Mouse (Mus musculus) stomach, embryonic 16.5 days (tissue): ENCODE measurements at regions not wholly inside any gene's neighbourhood (a gene's known extent, or its start where the extent isn't known, plus 50 kb on each side); places are given as distances from the start of the nearest gene placed in this dataset.

Experiments
- ATAC-seq: fragments of 200-750 bp; cut with Nextera tagmentation; 2 replicates; pipeline ENCODE4 v1.8.0; 2017; ENCODE audit warnings: moderate number of reproducible peaks, moderate TSS enrichment; ENCODE audit not compliant: insufficient read depth, low FRiP score
- H3K27ac ChIP-seq: fragments of 300-500 bp; sonication (generic); 2 replicates; pipeline ENCODE4 v1.5.1; 2014; ENCODE audit warnings: low read length
- H3K27me3 ChIP-seq: fragments of 300-500 bp; sonication (generic); 2 replicates; pipeline ENCODE4 v1.6.1; 2014; ENCODE audit warnings: low read length, control low read depth, mixed read lengths; ENCODE audit not compliant: control insufficient read depth, insufficient read depth
- H3K36me3 ChIP-seq: fragments of 300-500 bp; sonication (generic); 2 replicates; pipeline ENCODE4 v1.6.1; 2014; ENCODE audit warnings: low read length; ENCODE audit not compliant: control insufficient read depth, insufficient read depth
- H3K4me1 ChIP-seq: fragments of 300-500 bp; sonication (generic); 2 replicates; pipeline ENCODE4 v1.6.1; 2014; ENCODE audit warnings: low read length, control low read depth, mixed read lengths; ENCODE audit not compliant: control insufficient read depth, insufficient read depth
- H3K4me2 ChIP-seq: fragments of 300-500 bp; sonication (generic); 2 replicates; pipeline ENCODE4 v1.6.1; 2014; ENCODE audit warnings: low read depth, low read length, mixed read lengths
- H3K4me3 ChIP-seq: fragments of 300-500 bp; sonication (generic); replicated peaks from 2 replicates; pipeline ENCODE4 v1.5.1; 2014; ENCODE audit warnings: mild to moderate bottlenecking, low read length
- H3K9ac ChIP-seq: fragments of 300-500 bp; sonication (generic); 2 replicates; pipeline ENCODE4 v1.6.1; 2014; ENCODE audit warnings: low read length
- H3K9me3 ChIP-seq: fragments of 300-500 bp; sonication (generic); replicated peaks from 2 replicates; pipeline ENCODE4 v1.6.1; 2016; ENCODE audit warnings: low read length, control low read depth; ENCODE audit not compliant: control insufficient read depth
- WGBS: fragments of 180-500 bp; shearing (Covaris S2); extraction: QIAGEN DNeasy Blood & Tissue Kit; methylation state at CpG from one replicate; pipeline ENCODE4 v1.1.7; 2014; 5-methylcytosine and 5-hydroxymethylcytosine counted together

GRCm38 (mm10) chr2:45171520-45172173 is 54.5 kb upstream of the Zeb2 start:
- Histone ChIP-seq H3K4me2 (no peak overlapping the region), H3K36me3 (no peaks in the 10 kb centered on the region), H3K4me3 (no peak overlapping the region), H3K9ac (no peak overlapping the region), H3K27me3 (no peaks in the 10 kb centered on the region), H3K4me1 (peaks cover 3% of the 10 kb centered on the region; the same call in 1 of the 2 replicates), H3K27ac (no peak overlapping the region), H3K9me3 (0 out of 2 replicates have a peak, but pooled peaks cover 4% of the 10 kb centered on the region)
- ATAC-seq: no peak
- whole genome bisulfite sequencing: 29% methylated on average over 12 of the region's 12 CpGs

- ATAC-seq: no peak
- no peaks in the 10 kb centered on the region for H3K27me3 ChIP-seq
- H3K9me3 ChIP-seq: 0 out of 2 replicates have a peak, but pooled peaks cover under 1% of the 10 kb centered on the region
- H3K27ac ChIP-seq: no peak overlapping the region
- H3K4me3 ChIP-seq: no peak overlapping the region
- H3K36me3 ChIP-seq: no peaks in the 10 kb centered on the region
- no peak overlapping the region for H3K9ac ChIP-seq
- no peak overlapping the region for H3K4me2 ChIP-seq
- peaks cover 3% of the 10 kb centered on the region; the same call in 1 of the 2 replicates for H3K4me1 ChIP-seq
- WGBS: 73% methylated on average over 3 of the region's 3 CpGs
Observed at GRCm38 (mm10) chr2:45170272-45170671, 53.1 kb upstream of the Zeb2 start.

GRCm38 (mm10) chr2:45169429-45170070 is 52.4 kb upstream of the Zeb2 start:
- H3K36me3 ChIP-seq: no peaks in the 10 kb centered on the region
- H3K9me3 ChIP-seq: no peaks in the 10 kb centered on the region
- no peak overlapping the region for H3K9ac ChIP-seq
- H3K4me1 ChIP-seq: peaks cover 3% of the 10 kb centered on the region; the same call in 1 of the 2 replicates
- no peak for ATAC-seq
- 71% methylated on average over 9 of the region's 9 CpGs for WGBS
- no peak overlapping the region for H3K27ac ChIP-seq
- no peak overlapping the region for H3K4me2 ChIP-seq
- H3K4me3 ChIP-seq: no peak overlapping the region
- H3K27me3 ChIP-seq: no peaks in the 10 kb centered on the region

- no peak overlapping the region for H3K27ac ChIP-seq
Observed at GRCm38 (mm10) chr2:45168606-45169005, 51.4 kb upstream of the Zeb2 start.

More at GRCm38 (mm10) chr2:45168606-45169005, 51.4 kb upstream of the Zeb2 start:
- no peak for ATAC-seq
- Histone ChIP-seq H3K4me1 (peaks cover 3% of the 10 kb centered on the region; the same call in 1 of the 2 replicates), H3K27me3 (no peaks in the 10 kb centered on the region), H3K9me3 (no peaks in the 10 kb centered on the region), H3K36me3 (no peaks in the 10 kb centered on the region), H3K4me2 (no peak overlapping the region), H3K9ac (no peak overlapping the region), H3K4me3 (no peak overlapping the region)
- WGBS: 93% methylated on average over 3 of the region's 3 CpGs
